In genomic region chr10:19061201-19061600, GRCm38 (mm10) we compare ENCODE assay signal across 12 mouse cellular contexts.
"Had no signal": no experiment of that assay in that cellular context is flagged by ENCODE, and none has a peak within 500 bp of the region (broad histone marks: within the 10 kb centered on the region; RNA-seq: fewer than 3 reads in every experiment).

No protein-coding gene starts in this region.

- H3K36me3 ChIP-seq: limb, embryonic 12.5 days; midbrain, embryonic 10.5 days; neural tube, embryonic 12.5 days; stomach, embryonic 15.5 days had no signal

- H3K4me2 ChIP-seq: limb, embryonic 12.5 days; neural tube, embryonic 12.5 days; stomach, embryonic 15.5 days had no signal

- H3K4me1 ChIP-seq: limb, embryonic 12.5 days; neural tube, embryonic 12.5 days; stomach, embryonic 15.5 days had no signal

- H3K9me3 ChIP-seq: limb, embryonic 12.5 days; midbrain, embryonic 10.5 days; neural tube, embryonic 12.5 days; stomach, embryonic 15.5 days had no signal

- H3K9ac ChIP-seq: limb, embryonic 12.5 days; liver, embryonic 14.5 days; neural tube, embryonic 12.5 days; stomach, embryonic 15.5 days had no signal

- H3K4me3 ChIP-seq: limb, embryonic 12.5 days; midbrain, embryonic 10.5 days; myocyte; neural tube, embryonic 12.5 days; stomach, embryonic 15.5 days had no signal

- H3K27me3 ChIP-seq: limb, embryonic 12.5 days; neural tube, embryonic 12.5 days; stomach, embryonic 15.5 days had no signal

- DNase-seq: layer of hippocampus, adult 9-11 months; layer of hippocampus, postnatal 36 days; lung, adult 2 months; lung, postnatal 36 days; midbrain, embryonic 14.5 days had no signal

- H3K27ac ChIP-seq: kidney, postnatal 0 days; limb, embryonic 12.5 days; liver, embryonic 14.5 days; midbrain, embryonic 10.5 days; neural tube, embryonic 12.5 days; stomach, embryonic 15.5 days had no signal
